Mouse (Mus musculus): Measurements from ENCODE around the gene St6galnac3. TPM values are rescaled to one million over a fixed set of nuclear protein-coding genes. Genes with fewer than 3 reads are reported as not detected.

The St6galnac3 gene
- total and polyA plus RNA-seq, 2 experiments from 2014 or later = 6.9 to 16.6 TPM

- H3K27ac ChIP-seq (ENCODE audit: low read depth, low read length) = no peak overlapping the region
- H3K4me2 ChIP-seq (ENCODE audit: low read depth) = no peak overlapping the region
- no peak overlapping the region for H3K9ac ChIP-seq
- no peak overlapping the region for H3K4me3 ChIP-seq (ENCODE audit: low read depth, low read length)
- 89% methylated on average over 2 of the region's 2 CpGs for WGBS
- H3K27me3 ChIP-seq (ENCODE audit: insufficient read depth, low read length) = no peaks in the 10 kb centered on the region
- H3K9me3 ChIP-seq (ENCODE audit: low read length) = no peaks in the 10 kb centered on the region
- ATAC-seq = no peak
- no peak for DNase-seq
- H3K4me1 ChIP-seq (ENCODE audit: insufficient read depth) = no peaks in the 10 kb centered on the region
- no peak for TF ChIP-seq CTCF (IDR thresholded peaks at IDR 0.05; ENCODE audit: low read depth)
- H3K36me3 ChIP-seq (ENCODE audit: insufficient read depth) = no peaks in the 10 kb centered on the region
Measured at GRCm38 (mm10) chr3:153337221-153337620, 387.8 kb downstream of the St6galnac3 start.

GRCm38 (mm10) chr3:153334152-153334825 is 390.7 kb downstream of the St6galnac3 start:
- no peak overlapping the region for H3K9ac ChIP-seq
- no peak overlapping the region for H3K27ac ChIP-seq (ENCODE audit: low read depth, low read length)
- no peak overlapping the region for H3K4me3 ChIP-seq (ENCODE audit: low read depth, low read length)
- no peaks in the 10 kb centered on the region for H3K27me3 ChIP-seq (ENCODE audit: insufficient read depth, low read length)
- TF ChIP-seq CTCF (IDR thresholded peaks at IDR 0.05; ENCODE audit: low read depth) = no peak
- no peaks in the 10 kb centered on the region for H3K9me3 ChIP-seq (ENCODE audit: low read length)
- WGBS = 75% methylated on average over 5 of the region's 5 CpGs
- H3K36me3 ChIP-seq (ENCODE audit: insufficient read depth) = no peaks in the 10 kb centered on the region
- ATAC-seq = no peak
- H3K4me1 ChIP-seq (ENCODE audit: insufficient read depth) = no peaks in the 10 kb centered on the region
- no peak overlapping the region for H3K4me2 ChIP-seq (ENCODE audit: low read depth)
- no peak for DNase-seq

- H3K4me1 ChIP-seq (ENCODE audit: insufficient read depth) = no peaks in the 10 kb centered on the region
- WGBS = 64% methylated on average over 3 of the region's 3 CpGs
- H3K4me2 ChIP-seq (ENCODE audit: low read depth) = no peak overlapping the region
- H3K4me3 ChIP-seq (ENCODE audit: low read depth, low read length) = no peak overlapping the region
- no peak for TF ChIP-seq CTCF (IDR thresholded peaks at IDR 0.05; ENCODE audit: low read depth)
- DNase-seq (no peak), ATAC-seq (no peak)
- no peak overlapping the region for H3K9ac ChIP-seq
- H3K27ac ChIP-seq (ENCODE audit: low read depth, low read length) = no peak overlapping the region
- H3K9me3 ChIP-seq (ENCODE audit: low read length) = no peaks in the 10 kb centered on the region
- H3K36me3 ChIP-seq (ENCODE audit: insufficient read depth) = no peaks in the 10 kb centered on the region
- no peaks in the 10 kb centered on the region for H3K27me3 ChIP-seq (ENCODE audit: insufficient read depth, low read length)
Measured at GRCm38 (mm10) chr3:153324307-153324706, 400.7 kb downstream of the St6galnac3 start.

GRCm38 (mm10) chr3:153323446-153323845 is 401.5 kb downstream of the St6galnac3 start:
- no peak overlapping the region for H3K4me2 ChIP-seq (ENCODE audit: low read depth)
- no peak for DNase-seq
- no peaks in the 10 kb centered on the region for H3K36me3 ChIP-seq (ENCODE audit: insufficient read depth)
- no peaks in the 10 kb centered on the region for H3K9me3 ChIP-seq (ENCODE audit: low read length)
- no peak for ATAC-seq
- H3K27ac ChIP-seq (ENCODE audit: low read depth, low read length) = no peak overlapping the region
- 91% methylated on average over 8 of the region's 8 CpGs for WGBS
- H3K27me3 ChIP-seq (ENCODE audit: insufficient read depth, low read length) = no peaks in the 10 kb centered on the region
- no peak overlapping the region for H3K4me3 ChIP-seq (ENCODE audit: low read depth, low read length)
- no peak for TF ChIP-seq CTCF (IDR thresholded peaks at IDR 0.05; ENCODE audit: low read depth)
- no peak overlapping the region for H3K9ac ChIP-seq
- no peaks in the 10 kb centered on the region for H3K4me1 ChIP-seq (ENCODE audit: insufficient read depth)

- no peaks in the 10 kb centered on the region for H3K36me3 ChIP-seq (ENCODE audit: insufficient read depth)
- no peak overlapping the region for H3K27ac ChIP-seq (ENCODE audit: low read depth, low read length)
- H3K9ac ChIP-seq = no peak overlapping the region
- H3K4me2 ChIP-seq (ENCODE audit: low read depth) = no peak overlapping the region
- TF ChIP-seq CTCF (IDR thresholded peaks at IDR 0.05; ENCODE audit: low read depth) = no peak
- WGBS = 78% methylated on average over 9 of the region's 9 CpGs
- ATAC-seq (no peak), DNase-seq (no peak)
- no peak overlapping the region for H3K4me3 ChIP-seq (ENCODE audit: low read depth, low read length)
- no peaks in the 10 kb centered on the region for H3K9me3 ChIP-seq (ENCODE audit: low read length)
- H3K27me3 ChIP-seq (ENCODE audit: insufficient read depth, low read length) = no peaks in the 10 kb centered on the region
- H3K4me1 ChIP-seq (ENCODE audit: insufficient read depth) = no peaks in the 10 kb centered on the region
Measured at GRCm38 (mm10) chr3:153313583-153313982, 411.4 kb downstream of the St6galnac3 start.

GRCm38 (mm10) chr3:153313167-153313566 is 411.8 kb downstream of the St6galnac3 start:
- H3K9ac ChIP-seq = no peak overlapping the region
- no peak for DNase-seq
- no peak overlapping the region for H3K27ac ChIP-seq (ENCODE audit: low read depth, low read length)
- no peaks in the 10 kb centered on the region for H3K9me3 ChIP-seq (ENCODE audit: low read length)
- no peak overlapping the region for H3K4me3 ChIP-seq (ENCODE audit: low read depth, low read length)
- TF ChIP-seq CTCF (IDR thresholded peaks at IDR 0.05; ENCODE audit: low read depth) = no peak
- H3K36me3 ChIP-seq (ENCODE audit: insufficient read depth) = no peaks in the 10 kb centered on the region
- no peak overlapping the region for H3K4me2 ChIP-seq (ENCODE audit: low read depth)
- 73% methylated on average over 9 of the region's 9 CpGs for WGBS
- ATAC-seq = no peak
- no peaks in the 10 kb centered on the region for H3K27me3 ChIP-seq (ENCODE audit: insufficient read depth, low read length)
- no peaks in the 10 kb centered on the region for H3K4me1 ChIP-seq (ENCODE audit: insufficient read depth)

- no peak overlapping the region for H3K4me3 ChIP-seq (ENCODE audit: low read depth, low read length)
- ATAC-seq (no peak), DNase-seq (no peak)
- no peak overlapping the region for H3K27ac ChIP-seq (ENCODE audit: low read depth, low read length)
- H3K9me3 ChIP-seq (ENCODE audit: low read length) = no peaks in the 10 kb centered on the region
- H3K4me2 ChIP-seq (ENCODE audit: low read depth) = no peak overlapping the region
- H3K27me3 ChIP-seq (ENCODE audit: insufficient read depth, low read length) = no peaks in the 10 kb centered on the region
- H3K9ac ChIP-seq = no peak overlapping the region
- no peaks in the 10 kb centered on the region for H3K36me3 ChIP-seq (ENCODE audit: insufficient read depth)
- no peaks in the 10 kb centered on the region for H3K4me1 ChIP-seq (ENCODE audit: insufficient read depth)
- 93% methylated on average over 3 of the region's 3 CpGs for WGBS
- no peak for TF ChIP-seq CTCF (IDR thresholded peaks at IDR 0.05; ENCODE audit: low read depth)
Measured at GRCm38 (mm10) chr3:153312006-153312405, 413.0 kb downstream of the St6galnac3 start.
